In the genomic region with DNA sequence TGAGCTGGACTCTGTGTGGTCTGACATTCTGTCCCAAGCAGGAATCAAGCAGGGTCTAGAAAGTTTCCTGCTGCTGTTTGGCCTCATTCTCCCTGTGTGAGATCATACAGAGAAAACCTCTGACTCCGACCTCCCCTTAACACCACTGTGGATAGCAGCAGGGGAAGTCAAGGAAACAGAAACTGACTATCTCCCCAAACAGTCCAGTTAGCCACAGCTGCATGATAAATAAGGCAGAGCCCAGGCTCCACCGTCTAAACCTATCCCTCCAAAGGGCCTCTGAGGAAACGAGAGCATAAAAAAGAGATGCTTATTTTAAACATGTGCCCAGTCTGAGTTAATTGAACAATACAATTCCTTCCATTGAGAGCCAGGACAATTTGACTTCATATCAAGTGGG, we compare ENCODE assay signal across 25 mouse cellular contexts.
A peak's percentile ranks its signal among the peaks of the same experiment; 100 is the strongest.
DNase-seq lines count a peak whose midpoint lies in the region; ATAC-seq and TF ChIP-seq lines count a peak whose summit lies in the region.
"Had no signal": no experiment of that assay in that cellular context is flagged by ENCODE, and none has a peak within 500 bp of the region (broad histone marks: within the 10 kb centered on the region; RNA-seq: fewer than 3 reads in every experiment).

No protein-coding gene starts in this region.

- H3K4me1 ChIP-seq in heart, embryonic 15.5 days (replicated peaks): no peaks in the 10 kb centered on the region
- no peaks in the 10 kb centered on the region for H3K4me1 ChIP-seq in MEL (ENCODE audit: control insufficient read depth in 1 of 2, insufficient read depth in 2 of 2, low read length in 2 of 2)
- no peaks in the 10 kb centered on the region for H3K4me1 ChIP-seq in liver, embryonic 13.5 days (replicated peaks)
- H3K4me1 ChIP-seq: hindbrain, embryonic 15.5 days had no signal

- H3K79me2 ChIP-seq in MEL (ENCODE audit: control insufficient read depth, insufficient read depth, low read length, poor library complexity): no peaks in the 10 kb centered on the region

- TF ChIP-seq CTCF in MEL (IDR thresholded peaks at IDR 0.05 in 2 of 3, conservative IDR thresholded peaks at IDR 0.05 in 1 of 3; ENCODE audit: control insufficient read depth in 1 of 3, insufficient read depth in 1 of 3, low read depth in 2 of 3, low read length in 3 of 3, poor library complexity in 1 of 3, severe bottlenecking in 1 of 3): no peak

- ATAC-seq in heart, embryonic 15.5 days (replicated peaks; ENCODE audit: insufficient number of reproducible peaks, insufficient read depth, low FRiP score, low read depth): peak; percentile 39; the same call in 1 of the 2 replicates
- ATAC-seq in liver, embryonic 13.5 days (ENCODE audit: low read depth): peak; percentile 48; the same call in 1 of the 2 replicates
- ATAC-seq: activated CD4-positive, CD25-positive, alpha-beta regulatory T cell, adult 4 months; forebrain, embryonic 14.5 days; forebrain, postnatal 0 days had no signal

- no peak overlapping the region for H3K4me2 ChIP-seq in heart, embryonic 15.5 days
- no peak overlapping the region for H3K4me2 ChIP-seq in liver, embryonic 13.5 days
- H3K4me2 ChIP-seq: heart, embryonic 11.5 days; hindbrain, embryonic 15.5 days had no signal

- H3K4me3 ChIP-seq in heart, embryonic 15.5 days: no peak overlapping the region
- no peak overlapping the region for H3K4me3 ChIP-seq in MEL (ENCODE audit: control insufficient read depth in 1 of 2, insufficient read depth in 1 of 2, low read depth in 2 of 2, low read length in 2 of 2)
- no peak overlapping the region for H3K4me3 ChIP-seq in liver, embryonic 13.5 days (replicated peaks)
- H3K4me3 ChIP-seq: gastrocnemius, adult 2 months; heart, adult 2 months; hindbrain, embryonic 15.5 days had no signal

- H3K9ac ChIP-seq in heart, embryonic 15.5 days: no peak overlapping the region
- no peak overlapping the region for H3K9ac ChIP-seq in MEL (ENCODE audit: control insufficient read depth, low read depth, low read length, poor library complexity, severe bottlenecking)
- no peak overlapping the region for H3K9ac ChIP-seq in liver, embryonic 13.5 days
- H3K9ac ChIP-seq: forebrain, postnatal 0 days; hindbrain, embryonic 15.5 days had no signal

- WGBS in heart, embryonic 15.5 days: 41% methylated on average over 3 of the region's 3 CpGs
- 22% methylated on average over 3 of the region's 3 CpGs for WGBS in liver, embryonic 13.5 days (ENCODE audit: insufficient replicate concordance)

- no peaks in the 10 kb centered on the region for H3K36me3 ChIP-seq in heart, embryonic 15.5 days
- H3K36me3 ChIP-seq in MEL (ENCODE audit: control insufficient read depth in 1 of 2, insufficient read depth in 2 of 2, low read length in 2 of 2): no peaks in the 10 kb centered on the region
- no peaks in the 10 kb centered on the region for H3K36me3 ChIP-seq in liver, embryonic 13.5 days
- H3K36me3 ChIP-seq: G1E; hindbrain, embryonic 15.5 days had no signal

- peak; percentile 32 to 51; a peak in 2 of 4 replicates for TF ChIP-seq EP300 in MEL (IDR thresholded peaks at IDR 0.05; ENCODE audit: low read depth in 1 of 2, low read length in 2 of 2)

- no peak for TF ChIP-seq RAD21 in MEL (IDR thresholded peaks at IDR 0.05; ENCODE audit: low read depth, low read length)

- no peak overlapping the region for H3K27ac ChIP-seq in heart, embryonic 15.5 days
- H3K27ac ChIP-seq in MEL (ENCODE audit: control insufficient read depth, low read depth, low read length): no peak overlapping the region
- no peak overlapping the region for H3K27ac ChIP-seq in liver, embryonic 13.5 days
- H3K27ac ChIP-seq: gastrocnemius, adult 2 months; heart, adult 2 months; hindbrain, embryonic 15.5 days had no signal

- H3K27me3 ChIP-seq in heart, embryonic 15.5 days: no peaks in the 10 kb centered on the region
- H3K27me3 ChIP-seq in MEL (ENCODE audit: control insufficient read depth in 1 of 2, insufficient read depth in 2 of 2, low read length in 2 of 2): no peaks in the 10 kb centered on the region
- no peaks in the 10 kb centered on the region for H3K27me3 ChIP-seq in liver, embryonic 13.5 days
- H3K27me3 ChIP-seq: CH12.LX; hindbrain, embryonic 15.5 days had no signal

- TF ChIP-seq POLR2A in MEL (IDR thresholded peaks at IDR 0.05; ENCODE audit: control insufficient read depth in 1 of 2, insufficient read depth in 1 of 2, low read depth in 1 of 2, low read length in 2 of 2, poor library complexity in 1 of 2): no peak

- no peaks in the 10 kb centered on the region for H3K9me3 ChIP-seq in heart, embryonic 15.5 days (replicated peaks)
- H3K9me3 ChIP-seq in MEL (replicated peaks; ENCODE audit: insufficient read depth, low read length): no peaks in the 10 kb centered on the region
- no peaks in the 10 kb centered on the region for H3K9me3 ChIP-seq in liver, embryonic 13.5 days (replicated peaks)
- H3K9me3 ChIP-seq: hindbrain, embryonic 15.5 days had no signal

- no peak for DNase-seq in heart, adult 11 months
- DNase-seq in MEL (ENCODE audit: low read depth, low spot score): peak; percentile 31
- DNase-seq in liver, embryonic 13.5 days: no peak
- DNase-seq in retina, postnatal 1 day: peak; percentile 2
- DNase-seq in gastrocnemius, postnatal 4 days (ENCODE audit: low spot score in 2 of 2): no peak
- DNase-seq in layer of hippocampus, postnatal 10 days (ENCODE audit: low spot score in 2 of 2): no peak
- DNase-seq: adrenal gland, adult 8-10 months; adrenal gland, postnatal 25 days; B cell, adult 2 months; cerebellum, adult 11-12 months; cerebellum, adult 8-10 months; cerebellum, postnatal 14 days; forebrain, postnatal 0 days; gastrocnemius, adult 2 months; gastrocnemius, postnatal 14 days; heart, adult 2 months; heart, postnatal 14 days; heart, postnatal 4 days had no signal

TF ChIP-seq in MEL, 35 proteins besides CTCF, POLR2A, EP300 and RAD21:
- TF ChIP-seq ZC3H11A (IDR thresholded peaks at IDR 0.05; ENCODE audit: low read depth, low read length) (no peak), ETS1 (IDR thresholded peaks at IDR 0.05; ENCODE audit: low read depth, low read length) (0 out of 2 replicates have a peak, but pooled peaks have one; percentile 7)

Comparison
In these comparisons a context has a peak if more than half of its experiments do, and no peak if none do; other contexts are left out.
1. DNase-seq: peak in MEL (single experiment) and retina, postnatal 1 day (single experiment); none in heart, adult 11 months (single experiment), liver, embryonic 13.5 days (single experiment), gastrocnemius, postnatal 4 days (0 of 2) and layer of hippocampus, postnatal 10 days (0 of 2).